Mouse (Mus musculus): ENCODE measurements around the gene Gm20765.
"Not testable (repeated sequence)": the region's sequence is repeated elsewhere in the genome, so short reads cannot be mapped to it uniquely, and the experiment has no call there.

Gene Gm20765

GRCm38 (mm10) chr10:104185233-104185632 lies at the start of gene Gm20765:
TSS of gene Gm20765 (plus strand) at chr10:104185533.
- not testable (repeated sequence) for DNase-seq (ENCODE audit: low spot score in 2 of 2)

DNA sequence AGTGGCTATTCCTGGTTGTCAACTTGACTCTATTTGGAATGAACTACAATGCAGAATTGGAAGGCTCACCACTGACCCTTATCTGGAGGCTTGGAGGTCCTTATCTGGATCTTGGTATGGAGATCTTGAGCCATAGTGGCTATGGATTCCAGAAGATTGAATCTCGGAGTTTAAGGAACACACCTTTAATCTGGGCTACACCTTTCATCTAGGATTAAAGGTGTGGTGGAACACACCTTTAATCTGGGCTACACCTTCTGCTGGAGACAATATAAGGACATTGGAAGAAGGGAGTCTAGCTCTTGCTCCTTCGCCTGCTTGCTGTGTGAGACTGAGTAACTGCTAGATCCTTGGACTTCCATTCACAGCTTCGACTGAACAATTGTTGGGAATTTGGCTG lies 42.6 kb upstream of the Gm20765 start, which contains the start of gene Gm21293:
Gene Gm21293, plus strand, starts transcription at position 301 of the 400 bp plus-strand sequence.
- DNase-seq (ENCODE audit: low spot score in 2 of 2) = not testable (repeated sequence)

DNA sequence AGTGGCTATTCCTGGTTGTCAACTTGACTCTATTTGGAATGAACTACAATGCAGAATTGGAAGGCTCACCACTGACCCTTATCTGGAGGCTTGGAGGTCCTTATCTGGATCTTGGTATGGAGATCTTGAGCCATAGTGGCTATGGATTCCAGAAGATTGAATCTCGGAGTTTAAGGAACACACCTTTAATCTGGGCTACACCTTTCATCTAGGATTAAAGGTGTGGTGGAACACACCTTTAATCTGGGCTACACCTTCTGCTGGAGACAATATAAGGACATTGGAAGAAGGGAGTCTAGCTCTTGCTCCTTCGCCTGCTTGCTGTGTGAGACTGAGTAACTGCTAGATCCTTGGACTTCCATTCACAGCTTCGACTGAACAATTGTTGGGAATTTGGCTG lies 34.1 kb upstream of the Gm20765 start, which contains the start of gene Gm6763:
Gene Gm6763, plus strand, starts transcription at position 301 of the 400 bp plus-strand sequence.
- not testable (repeated sequence) for DNase-seq (ENCODE audit: low spot score in 2 of 2)

GRCm38 (mm10) chr10:104159706-104160105 lies 25.6 kb upstream of the Gm20765 start, which contains the start of gene Gm8764:
TSS of gene Gm8764 (plus strand) at chr10:104160006.
- not testable (repeated sequence) for DNase-seq (ENCODE audit: low spot score in 2 of 2)

- not testable (repeated sequence) for DNase-seq (ENCODE audit: low spot score in 2 of 2)
Measured at GRCm38 (mm10) chr10:104168215-104168614, 17.1 kb upstream of the Gm20765 start, which contains the start of gene Gm21304. TSS of gene Gm21304 (plus strand) at chr10:104168515.

DNA sequence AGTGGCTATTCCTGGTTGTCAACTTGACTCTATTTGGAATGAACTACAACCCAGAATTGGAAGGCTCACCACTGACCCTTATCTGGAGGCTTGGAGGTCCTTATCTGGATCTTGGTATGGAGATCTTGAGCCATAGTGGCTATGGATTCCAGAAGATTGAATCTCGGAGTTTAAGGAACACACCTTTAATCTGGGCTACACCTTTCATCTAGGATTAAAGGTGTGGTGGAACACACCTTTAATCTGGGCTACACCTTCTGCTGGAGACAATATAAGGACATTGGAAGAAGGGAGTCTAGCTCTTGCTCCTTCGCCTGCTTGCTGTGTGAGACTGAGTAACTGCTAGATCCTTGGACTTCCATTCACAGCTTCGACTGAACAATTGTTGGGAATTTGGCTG lies 8.6 kb upstream of the Gm20765 start, which contains the start of gene Gm21312:
Gene Gm21312, plus strand, starts transcription at position 301 of the 400 bp plus-strand sequence.
- not testable (repeated sequence) for DNase-seq (ENCODE audit: low spot score in 2 of 2)

GRCm38 (mm10) chr10:104193742-104194141 lies 8.4 kb downstream of the Gm20765 start, which contains the start of gene Gm4340:
TSS of gene Gm4340 (plus strand) at chr10:104194042.
- not testable (repeated sequence) for DNase-seq (ENCODE audit: low spot score in 2 of 2)

DNA sequence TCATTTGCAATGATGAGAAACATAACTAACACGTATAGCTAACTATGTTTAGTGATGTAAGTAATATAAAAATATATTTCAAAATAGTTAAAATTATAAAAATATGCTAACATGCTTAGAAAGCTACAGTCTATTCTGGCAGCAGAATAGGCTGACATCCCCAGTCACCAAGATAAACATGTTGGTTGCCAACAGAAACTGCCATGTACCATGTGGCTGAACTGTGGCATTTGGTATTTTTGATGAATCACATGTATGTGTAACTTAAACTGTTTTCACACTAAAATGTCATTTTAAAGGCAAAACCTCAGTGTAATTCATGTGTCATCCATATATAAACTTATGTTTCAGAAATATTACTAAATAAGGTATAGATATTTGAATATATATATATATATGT lies 24.3 kb downstream of the Gm20765 start:
- no peak for DNase-seq (ENCODE audit: low spot score in 2 of 2)

- DNase-seq (ENCODE audit: low spot score in 2 of 2) = peak; percentile 7 to 22
Measured at GRCm38 (mm10) chr10:104210268-104210990, 25.1 kb downstream of the Gm20765 start.

DNA sequence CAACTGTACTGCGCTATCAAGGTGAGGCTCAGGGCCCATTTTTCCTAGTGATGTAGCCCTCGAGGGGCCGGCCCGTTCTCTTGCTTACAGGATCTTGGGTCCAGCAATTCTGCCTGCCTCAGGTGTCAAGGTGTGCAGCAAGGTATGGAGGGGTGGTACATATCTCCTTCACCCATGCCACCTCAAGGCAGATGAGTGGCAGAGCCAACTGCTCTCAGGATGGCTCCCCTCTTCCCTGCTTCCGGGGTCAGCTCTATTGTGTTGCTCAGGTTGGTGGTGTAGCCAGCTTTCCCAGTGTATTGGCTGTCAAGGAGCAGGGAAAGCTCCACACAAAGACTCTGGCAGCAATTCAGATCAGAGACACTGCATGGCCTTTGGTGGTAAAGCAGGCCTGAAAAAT lies 29.2 kb downstream of the Gm20765 start:
- DNase-seq (ENCODE audit: low spot score in 2 of 2) = no peak

GRCm38 (mm10) chr10:104220303-104221021 lies 35.1 kb downstream of the Gm20765 start:
- no peak for DNase-seq (ENCODE audit: low spot score in 2 of 2)

Data from frontal cortex, postnatal 36 days (tissue).